Mouse (Mus musculus) c-Kit-positive CD71-positive TER-119-negative erythroid progenitor cells, embryonic 14.5 days (primary cell): Measurements from ENCODE around the gene Hspa12b.
"Not testable (repeated sequence)": the region's sequence is repeated elsewhere in the genome, so short reads cannot be mapped to it uniquely, and the experiment has no call there.

Experiments used
- DNase-seq: peaks from one replicate; pipeline ENCODE4 v3.0.0-alpha.2; 2013; ENCODE audit warnings: low read depth

The Hspa12b gene

DNA sequence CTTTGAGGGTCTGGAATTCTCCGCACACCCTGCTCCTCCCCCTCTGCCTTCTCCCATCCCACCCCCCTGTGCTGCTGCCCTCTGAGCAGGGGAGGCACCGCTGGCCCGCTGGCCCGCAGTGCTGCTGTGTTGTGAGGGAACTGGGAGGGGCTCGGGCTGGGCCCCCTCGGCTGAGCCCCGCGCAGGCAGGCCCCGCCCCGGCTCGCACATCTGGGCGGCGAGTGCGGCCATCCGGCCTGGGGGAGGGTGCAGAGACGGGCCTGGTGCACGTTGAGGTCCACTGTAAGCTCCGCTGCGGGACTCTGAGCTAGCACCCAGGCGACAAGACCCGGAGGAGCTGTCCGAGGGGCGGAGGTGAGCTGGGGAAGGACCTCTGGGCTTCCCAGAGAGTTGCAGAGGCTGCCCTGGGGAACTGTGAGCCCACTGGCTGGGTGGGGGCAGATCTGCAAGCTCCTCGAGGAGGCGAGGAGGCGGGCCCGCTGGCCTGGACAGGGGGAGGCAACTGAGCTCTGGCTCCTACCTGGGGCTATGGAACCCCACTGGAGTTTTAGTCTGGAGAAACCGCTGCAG lies at the start of gene Hspa12b:
Gene Hspa12b, plus strand, starts transcription at position 120 of the 570 bp plus-strand sequence.
- DNase-seq, result no peak

DNA sequence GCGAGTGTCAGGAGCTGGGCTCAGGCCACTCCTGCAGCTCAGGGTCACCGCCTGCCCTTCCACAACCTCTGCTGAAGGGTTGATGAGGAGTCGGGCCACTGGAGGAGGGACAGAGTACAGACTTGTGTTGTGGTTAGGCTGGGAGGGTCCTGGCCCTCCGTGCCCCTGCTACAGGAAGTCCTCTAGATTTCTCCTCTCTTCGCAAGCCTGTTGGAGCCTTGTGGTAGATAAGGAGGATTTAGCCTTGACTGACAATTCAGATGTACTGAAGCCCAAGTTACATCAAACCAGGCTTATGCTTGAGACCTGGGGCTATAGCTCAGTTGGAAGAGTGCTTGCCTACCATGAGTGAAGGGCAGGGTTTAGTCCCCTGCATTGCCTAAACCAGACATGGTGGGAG lies 46.6 kb upstream of the Hspa12b start:
- DNase-seq, result no peak

DNA sequence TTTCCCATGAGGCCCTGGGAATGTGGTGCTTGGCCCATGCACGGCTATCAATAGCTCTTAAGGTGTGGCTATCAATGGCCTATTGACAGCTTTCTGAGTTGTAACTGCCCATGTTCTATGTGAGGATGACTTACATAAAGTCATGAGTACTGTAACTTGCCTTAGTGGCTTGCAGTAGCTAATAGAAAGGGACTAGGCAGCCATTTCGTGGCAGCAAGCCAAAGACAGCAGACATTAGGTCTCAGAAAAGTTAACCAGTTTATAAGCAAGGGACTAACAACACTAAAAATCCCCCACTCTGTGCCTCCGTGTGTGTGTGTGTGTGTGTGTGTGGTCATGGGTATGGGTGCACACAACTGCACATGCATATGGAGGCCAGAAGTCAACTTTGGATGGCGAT lies 42.9 kb upstream of the Hspa12b start:
- no peak for DNase-seq

GRCm38 (mm10) chr2:131086667-131087390 lies 40.3 kb upstream of the Hspa12b start, which contains the start of gene Siglec1:
Gene Siglec1, minus strand, starts transcription at chr2:131086765.
- no peak for DNase-seq

DNA sequence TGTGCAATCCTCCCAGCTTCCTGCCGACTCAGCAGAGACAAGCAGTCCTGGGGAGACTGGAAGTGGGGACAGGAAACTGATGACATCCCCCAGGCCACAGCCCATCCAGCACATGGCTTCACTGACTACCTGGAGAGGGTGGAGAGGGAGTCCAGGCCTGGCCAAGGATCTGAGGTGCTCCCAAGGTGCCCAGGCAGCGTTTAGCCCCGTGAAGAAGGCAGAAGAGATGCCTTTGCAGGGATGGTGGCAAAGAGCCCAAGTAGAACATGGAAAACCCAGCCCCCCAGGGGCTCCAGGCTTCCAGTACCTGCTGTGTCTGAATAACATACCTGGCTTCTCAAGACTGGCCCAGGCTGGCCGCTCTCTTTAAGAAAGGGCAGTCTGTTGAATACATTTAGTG lies 38.5 kb upstream of the Hspa12b start:
- DNase-seq, result no peak

DNA sequence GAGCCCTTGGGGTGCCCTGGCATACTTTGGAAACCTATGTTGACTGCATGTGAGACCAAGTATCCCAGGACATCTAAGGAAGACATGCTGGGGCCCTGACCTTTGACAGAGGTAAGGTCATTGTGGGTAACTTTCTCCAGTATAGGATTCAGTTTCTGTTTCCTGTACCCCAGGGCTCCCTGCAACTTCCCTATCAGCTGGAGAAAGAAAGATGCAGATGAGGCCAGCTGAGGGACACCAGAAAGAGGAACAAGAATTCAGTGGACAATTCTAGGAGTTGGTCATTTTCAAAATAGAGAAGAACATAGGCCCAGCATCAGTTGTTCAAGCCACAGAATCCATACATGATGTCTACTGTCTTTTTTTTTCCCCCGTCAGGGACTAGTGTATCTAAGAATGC lies 37.4 kb upstream of the Hspa12b start:
- DNase-seq, result no peak

- no peak for DNase-seq
Observed at GRCm38 (mm10) chr2:131090852-131091251, 36.2 kb upstream of the Hspa12b start.

GRCm38 (mm10) chr2:131093577-131093976 lies 33.5 kb upstream of the Hspa12b start:
- DNase-seq, result no peak

GRCm38 (mm10) chr2:131094823-131095222 lies 32.3 kb upstream of the Hspa12b start:
- DNase-seq, result peak; percentile 75

GRCm38 (mm10) chr2:131096101-131096795 lies 30.8 kb upstream of the Hspa12b start:
- peak; percentile 30 for DNase-seq

- no peak for DNase-seq
Observed at GRCm38 (mm10) chr2:131097087-131097486, 30.0 kb upstream of the Hspa12b start.

DNA sequence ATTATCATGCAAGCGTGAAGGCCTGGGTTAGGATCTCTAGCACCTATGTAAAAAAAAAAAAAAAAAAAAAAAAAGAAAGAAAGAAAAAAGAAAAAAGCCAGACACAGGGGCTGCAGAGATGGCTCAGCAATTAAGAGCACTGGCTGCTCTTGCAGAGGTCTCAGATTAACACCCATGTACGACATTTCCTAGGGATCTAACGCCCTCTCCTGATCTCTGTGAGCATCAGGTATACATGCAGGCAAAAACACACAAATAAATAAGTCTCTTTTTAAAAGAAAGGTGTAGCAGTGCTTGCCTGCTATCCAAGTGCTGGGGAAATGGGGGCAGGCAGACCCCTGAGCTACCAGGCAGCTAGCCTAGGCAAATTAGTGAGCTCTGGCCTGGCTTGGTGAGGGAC lies 25.6 kb upstream of the Hspa12b start:
- DNase-seq, result no peak

DNA sequence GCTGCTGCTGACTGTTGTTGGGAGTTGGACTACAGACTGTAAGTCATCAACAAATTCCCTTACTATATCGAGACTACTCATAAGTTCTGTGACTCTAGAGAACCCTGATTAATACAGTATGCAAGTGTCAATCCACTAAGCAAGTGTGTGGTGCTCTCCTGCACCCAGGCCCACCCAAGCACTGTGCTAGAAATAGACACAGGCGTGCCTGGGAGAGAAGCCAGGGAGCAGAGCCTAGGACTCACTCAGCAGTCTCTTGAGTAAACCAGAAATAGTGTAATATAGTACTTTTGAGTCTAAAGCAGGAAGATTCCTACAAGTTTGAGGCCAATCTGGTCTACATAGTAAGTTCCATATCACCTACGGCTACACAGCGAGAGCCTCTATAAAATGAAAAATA lies 23.1 kb upstream of the Hspa12b start:
- no peak for DNase-seq

- not testable (repeated sequence) for DNase-seq
Observed at GRCm38 (mm10) chr2:131105061-131105460, 22.0 kb upstream of the Hspa12b start.

DNA sequence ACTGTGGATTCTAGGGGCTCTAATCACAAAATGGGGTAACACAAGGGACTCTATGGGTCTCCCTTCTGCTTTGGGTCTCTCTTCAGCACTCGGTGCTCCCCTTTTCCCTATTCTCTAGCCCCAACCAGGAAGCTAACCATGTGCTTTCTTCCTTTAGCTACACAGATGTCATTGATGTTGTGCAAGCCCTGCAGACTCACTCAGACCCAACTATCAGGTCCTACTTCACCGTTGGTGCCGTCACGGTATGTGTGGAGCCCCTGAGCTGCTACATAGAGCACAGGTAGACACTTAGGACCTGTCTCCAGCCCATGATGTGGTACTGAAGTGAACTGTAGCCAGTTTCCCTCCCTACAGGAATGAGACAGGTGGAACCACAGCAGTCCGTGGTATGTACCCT lies 21.1 kb upstream of the Hspa12b start:
- no peak for DNase-seq

DNA sequence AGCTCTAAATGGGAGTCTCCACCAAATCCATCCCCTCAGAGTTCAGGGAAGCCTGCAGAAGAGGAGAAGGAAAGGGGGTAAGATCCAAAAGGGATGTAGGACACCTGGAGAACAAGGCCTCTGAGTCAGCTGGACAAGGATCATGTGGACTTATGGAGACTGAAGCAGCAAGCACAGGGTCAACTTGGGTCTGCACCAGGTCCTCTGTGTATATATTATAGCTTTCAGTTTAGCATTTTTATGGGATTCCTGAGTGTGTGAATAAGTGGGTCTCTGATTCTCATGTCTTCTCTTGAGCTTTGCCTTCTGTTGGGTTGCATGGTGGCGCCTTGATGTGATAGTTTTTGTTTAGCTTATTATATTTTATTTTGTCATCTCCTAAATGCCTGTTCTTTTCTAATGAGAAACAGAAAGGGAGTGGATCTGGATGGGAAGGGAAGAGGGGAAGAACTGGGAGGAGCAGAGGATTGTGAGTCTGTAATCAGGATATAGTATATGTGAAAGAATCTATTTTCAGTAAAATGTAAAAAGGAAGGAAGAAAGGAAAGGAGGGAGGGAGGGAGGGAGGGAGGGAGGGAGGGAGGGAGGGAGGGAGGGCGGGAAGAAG lies 8.0 kb upstream of the Hspa12b start:
- DNase-seq, result no peak

DNA sequence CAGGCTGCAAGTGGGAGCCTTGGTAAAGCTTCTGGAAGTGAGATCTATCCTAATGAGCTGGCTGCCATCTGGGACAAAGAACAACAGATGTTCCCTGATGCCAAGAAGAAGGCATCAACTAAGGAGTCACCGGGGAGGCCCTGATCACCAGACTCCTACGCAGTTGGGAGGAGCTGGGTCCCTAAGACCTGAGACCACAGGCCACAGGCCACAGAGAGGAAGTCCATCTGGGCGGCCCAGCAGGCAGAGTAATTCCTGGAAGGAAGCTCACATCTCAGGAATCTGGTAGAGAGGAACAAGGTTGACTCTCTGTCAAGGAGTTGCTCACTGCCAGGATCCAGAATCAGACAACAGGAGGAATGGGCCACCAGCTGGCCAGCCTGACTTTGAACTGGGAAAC lies 2.9 kb upstream of the Hspa12b start:
- no peak for DNase-seq

DNA sequence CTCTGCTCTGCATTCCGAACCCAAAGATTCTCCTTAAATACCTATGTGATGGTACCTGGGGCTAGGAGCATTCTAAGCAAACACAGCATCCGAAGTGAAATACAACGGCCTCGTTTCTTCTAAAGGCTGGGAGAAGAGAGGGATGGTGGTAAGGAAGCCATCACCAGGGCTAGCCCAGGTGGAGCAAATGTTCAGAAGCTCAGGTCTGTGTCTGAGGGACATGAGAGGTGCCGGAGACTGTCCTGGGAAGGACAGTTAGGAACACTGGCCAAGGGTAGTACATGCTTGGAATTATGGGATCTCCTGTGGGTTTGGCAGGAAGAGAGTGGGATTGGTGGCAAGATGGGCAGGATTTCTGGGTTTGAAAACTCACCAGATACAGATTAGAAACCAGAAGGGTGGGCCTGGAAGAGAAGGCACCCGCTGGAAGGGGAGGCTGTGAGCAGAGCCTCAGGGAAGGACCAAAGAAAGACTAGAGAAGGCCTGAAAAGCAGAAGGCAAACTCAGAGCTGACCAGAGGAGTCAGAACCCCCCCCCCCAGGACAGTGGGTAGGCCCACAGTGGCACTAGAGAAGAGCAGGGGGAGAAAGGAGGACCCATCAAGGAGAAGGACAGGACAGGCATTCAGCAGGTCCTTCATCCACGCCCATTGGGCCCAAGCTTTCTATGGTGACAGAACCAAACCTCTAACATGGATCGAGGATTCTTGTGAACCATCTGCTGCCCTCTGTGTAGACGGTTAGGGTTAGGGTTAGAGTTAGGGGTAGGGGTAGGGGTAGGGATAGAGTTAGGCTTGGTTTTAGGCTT lies 1.7 kb upstream of the Hspa12b start:
- DNase-seq, result no peak

DNA sequence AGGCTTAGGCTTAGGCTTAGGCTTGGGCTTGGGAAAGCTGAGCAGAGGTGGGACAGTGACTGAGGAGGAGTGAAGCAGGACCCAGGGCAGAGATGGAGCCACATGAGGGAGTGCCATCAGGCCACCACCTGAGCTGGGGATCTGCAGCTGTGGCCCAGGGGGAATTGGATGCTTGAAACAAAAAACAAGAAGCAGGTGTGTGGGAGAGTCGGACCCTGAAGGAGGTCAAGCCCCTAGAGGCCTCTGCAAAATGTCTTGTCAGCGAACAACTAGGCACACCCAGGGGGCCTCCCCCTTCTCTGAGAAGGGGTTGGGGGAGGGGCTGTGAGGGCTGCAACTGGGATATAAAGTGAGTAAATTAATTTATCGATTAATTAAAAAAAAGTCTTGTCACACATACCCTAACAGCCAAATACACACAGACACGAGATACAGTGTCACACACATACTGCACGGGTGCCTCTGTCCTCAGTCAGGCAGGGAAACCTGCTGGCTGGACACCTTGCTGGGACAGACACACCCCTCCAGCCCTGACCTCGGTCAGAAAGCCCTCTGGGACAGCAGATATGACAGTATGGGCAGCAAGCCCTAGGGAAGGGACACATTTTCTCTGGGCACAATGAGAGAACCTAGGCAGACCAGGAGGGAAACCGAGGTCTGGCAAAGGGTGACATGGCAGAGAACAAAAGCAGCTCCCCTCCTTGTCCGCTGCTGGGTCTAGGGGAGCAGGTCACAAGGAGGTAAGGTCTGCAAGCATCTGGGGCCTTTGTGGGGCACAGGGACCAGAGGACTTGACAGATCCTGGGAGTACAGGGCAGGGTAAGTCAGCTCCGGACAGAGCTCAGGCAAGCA lies 890 bp upstream of the Hspa12b start:
- DNase-seq, result no peak

DNA sequence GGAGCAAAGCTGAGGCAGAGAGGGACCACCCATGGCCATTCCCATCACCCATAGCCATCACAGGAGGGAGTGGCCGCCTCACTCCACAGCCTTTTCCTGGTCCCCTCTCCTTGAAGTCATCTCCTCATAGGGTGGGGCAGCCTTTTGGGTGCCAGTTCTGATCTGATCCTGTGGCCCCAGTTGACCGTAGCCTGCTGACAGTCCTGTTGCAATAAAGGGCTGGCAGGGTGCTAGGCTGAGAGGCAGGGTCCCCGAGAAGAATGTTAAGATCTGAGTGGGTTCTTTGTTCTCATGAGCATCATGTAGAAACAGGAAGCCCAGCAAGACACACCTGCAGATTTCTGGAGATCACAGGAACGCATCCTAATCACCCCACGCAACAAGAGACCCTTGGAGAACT lies 1.1 kb downstream of the Hspa12b start:
- DNase-seq, result no peak

GRCm38 (mm10) chr2:131128636-131129157 lies 1.6 kb downstream of the Hspa12b start:
- DNase-seq, result no peak
